Mouse (Mus musculus) MN1 (cell line): ENCODE results near the gene Pdzd7.

Experiments
- DNase-seq: peaks from one replicate; pipeline ENCODE4 v3.0.0-alpha.2; 2016; ENCODE audit warnings: low spot score

Pdzd7 gene

DNA sequence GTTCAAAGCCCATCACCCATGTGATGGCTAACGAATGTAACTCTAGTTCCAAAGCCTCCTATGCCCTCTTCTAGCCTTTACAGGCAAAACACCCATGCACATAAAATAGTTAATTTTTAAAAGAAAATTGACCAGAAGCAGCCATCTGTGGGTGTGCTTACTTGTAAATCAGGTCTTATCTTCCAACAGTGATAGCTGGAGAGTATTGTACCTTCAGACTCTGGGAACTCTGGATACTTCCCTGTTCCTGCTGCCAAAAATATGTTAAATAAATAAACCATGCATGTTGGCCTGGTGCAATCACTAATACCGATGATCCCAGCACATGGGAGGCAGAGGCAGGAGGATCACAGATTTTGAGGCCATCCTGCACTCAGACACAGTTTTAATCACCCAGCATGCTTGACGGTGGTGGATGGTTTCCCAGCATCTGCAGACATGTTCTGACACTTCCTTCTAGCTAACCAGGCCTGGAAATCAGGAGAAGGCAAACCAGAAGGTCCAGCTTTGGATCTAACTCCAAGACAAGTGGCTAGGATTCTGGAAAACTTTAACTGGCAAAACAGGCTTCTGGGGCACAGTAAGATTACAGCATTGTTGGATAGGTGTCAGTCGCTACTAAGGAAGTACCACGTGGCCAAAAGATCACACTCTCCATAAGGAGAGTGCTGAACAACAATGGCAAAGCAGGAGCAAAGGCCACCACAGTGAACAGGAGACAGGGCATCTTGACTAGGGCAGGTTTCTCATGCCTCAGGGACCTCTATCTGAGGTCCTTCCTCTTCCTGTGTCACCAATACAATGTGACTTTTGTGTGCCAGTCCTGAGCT, 60.1 kb downstream of the Pdzd7 start:
- no peak for DNase-seq

DNA sequence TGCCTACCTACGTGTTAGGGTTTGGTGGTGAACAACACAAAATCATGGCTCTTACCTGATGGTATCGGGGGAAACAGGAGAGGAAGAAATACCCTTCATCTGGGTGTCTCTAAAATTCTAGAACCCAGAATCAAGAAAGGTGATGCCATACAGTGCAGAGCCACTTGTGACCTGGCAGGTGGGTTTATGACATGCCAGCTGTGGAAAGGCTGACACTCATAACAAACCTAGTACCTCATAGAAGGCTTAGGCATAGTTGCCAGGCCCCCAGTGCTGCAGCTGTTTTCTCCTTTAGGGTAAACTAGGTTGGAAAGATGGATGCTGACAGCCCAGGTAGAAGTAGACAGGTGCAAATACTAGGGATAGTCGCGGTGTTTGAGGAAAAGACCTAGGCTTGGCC, 61.1 kb downstream of the Pdzd7 start:
- DNase-seq: no peak

DNA sequence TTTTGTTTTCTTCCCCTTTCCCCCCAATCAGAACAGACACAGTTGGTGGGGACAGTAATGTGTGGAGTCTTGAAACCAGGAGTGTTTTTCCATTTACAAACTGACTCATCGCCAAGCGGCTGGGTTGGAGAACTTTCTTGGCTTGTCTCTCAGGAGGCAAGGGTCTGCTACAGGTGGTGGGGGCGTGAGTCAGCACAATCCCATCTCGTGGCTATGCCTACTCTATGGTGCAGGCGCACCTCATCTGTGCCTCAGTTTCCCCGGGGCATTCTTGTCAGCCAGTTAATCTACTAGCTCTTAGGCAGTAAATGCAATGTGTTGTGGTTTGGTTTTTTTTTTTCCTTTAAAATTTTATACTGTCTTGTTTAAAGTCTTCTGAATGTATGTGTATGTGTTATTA, 62.2 kb downstream of the Pdzd7 start:
- no peak for DNase-seq

DNA sequence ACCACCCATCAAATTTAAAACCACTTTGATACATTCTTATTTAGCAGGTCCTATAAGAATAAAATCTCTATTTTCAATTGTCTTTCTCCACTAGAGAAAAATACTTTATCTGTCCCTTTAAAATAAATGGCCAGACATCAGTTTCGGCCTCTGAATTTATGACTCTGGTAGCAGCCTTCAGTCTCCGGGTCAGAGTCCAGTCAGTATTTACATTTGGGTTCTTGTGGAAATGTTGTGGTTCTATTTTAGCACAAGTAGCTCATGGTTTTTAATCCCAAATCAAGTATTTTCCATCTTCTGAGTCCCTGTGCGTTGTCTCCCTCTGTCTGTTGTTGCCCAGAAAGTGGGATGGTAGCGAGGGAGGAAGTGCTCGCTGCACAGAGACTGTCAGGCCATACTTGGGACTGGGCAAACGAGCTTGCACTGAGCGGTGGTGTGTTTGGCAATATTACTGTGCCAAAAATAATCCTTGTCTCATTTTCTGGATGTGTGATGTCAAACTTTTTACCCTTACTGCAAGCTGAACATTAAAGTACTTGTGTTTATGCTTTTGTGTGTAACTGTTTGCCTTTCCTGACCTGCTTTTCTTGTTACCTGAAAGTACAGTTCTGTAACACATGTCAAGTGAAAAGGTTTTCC, 62.9 kb downstream of the Pdzd7 start:
- no peak for DNase-seq

DNA sequence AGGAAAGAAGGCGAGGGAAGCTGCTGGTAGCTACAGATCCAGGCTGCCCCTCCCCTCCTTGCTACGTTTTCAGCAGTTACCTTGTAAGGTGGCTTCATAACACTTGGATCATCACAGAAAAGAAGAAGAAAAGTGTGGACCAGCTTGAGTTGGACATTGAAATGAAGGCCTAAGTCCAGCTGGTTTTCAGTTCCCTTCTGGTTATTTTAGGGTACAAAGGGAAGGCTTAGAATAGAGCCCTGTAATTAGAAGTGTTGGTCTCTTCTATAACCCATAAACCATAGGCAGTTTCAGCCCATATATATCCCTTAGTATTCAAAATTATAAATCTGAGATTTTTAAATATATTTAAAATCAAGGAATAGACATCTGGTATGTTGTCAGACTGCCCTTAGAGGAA, 64.7 kb downstream of the Pdzd7 start:
- no peak for DNase-seq

DNA sequence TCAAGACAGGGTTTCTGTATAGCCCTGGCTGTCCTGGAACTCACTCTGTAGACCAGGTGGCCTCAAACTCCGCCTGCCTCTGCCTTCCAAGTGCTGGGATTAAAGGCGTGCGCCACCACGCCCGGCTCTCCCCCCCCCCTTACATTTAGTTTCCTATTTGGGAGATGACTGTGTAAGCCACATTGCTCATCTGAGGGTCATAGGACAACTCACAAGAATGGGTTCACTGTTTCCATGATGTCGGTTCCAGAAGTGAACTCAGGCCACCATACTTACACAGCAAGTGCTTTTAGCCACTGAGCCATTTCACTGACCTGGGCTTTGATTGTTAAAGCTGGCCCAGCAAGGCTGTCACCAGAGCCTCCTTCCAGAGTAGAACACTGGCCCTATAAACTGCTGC, 68.4 kb downstream of the Pdzd7 start:
- DNase-seq: no peak
